Mouse (Mus musculus): Measurements from ENCODE around the gene Cdkl3.

GRCm38 (mm10) chr11:52079978-52080377 is 76.0 kb downstream of the Cdkl3 start:
- TF ChIP-seq CTCF (conservative IDR thresholded peaks at IDR 0.05; ENCODE audit: low read length) = no peak
- TF ChIP-seq NANOG (IDR thresholded peaks at IDR 0.05; ENCODE audit: borderline replicate concordance, low read length) = no peak
- no peak for TF ChIP-seq POU5F1 (IDR thresholded peaks at IDR 0.05; ENCODE audit: borderline replicate concordance, low read length)
